8 mouse cellular contexts compared by ENCODE assay signal in the genomic region with DNA sequence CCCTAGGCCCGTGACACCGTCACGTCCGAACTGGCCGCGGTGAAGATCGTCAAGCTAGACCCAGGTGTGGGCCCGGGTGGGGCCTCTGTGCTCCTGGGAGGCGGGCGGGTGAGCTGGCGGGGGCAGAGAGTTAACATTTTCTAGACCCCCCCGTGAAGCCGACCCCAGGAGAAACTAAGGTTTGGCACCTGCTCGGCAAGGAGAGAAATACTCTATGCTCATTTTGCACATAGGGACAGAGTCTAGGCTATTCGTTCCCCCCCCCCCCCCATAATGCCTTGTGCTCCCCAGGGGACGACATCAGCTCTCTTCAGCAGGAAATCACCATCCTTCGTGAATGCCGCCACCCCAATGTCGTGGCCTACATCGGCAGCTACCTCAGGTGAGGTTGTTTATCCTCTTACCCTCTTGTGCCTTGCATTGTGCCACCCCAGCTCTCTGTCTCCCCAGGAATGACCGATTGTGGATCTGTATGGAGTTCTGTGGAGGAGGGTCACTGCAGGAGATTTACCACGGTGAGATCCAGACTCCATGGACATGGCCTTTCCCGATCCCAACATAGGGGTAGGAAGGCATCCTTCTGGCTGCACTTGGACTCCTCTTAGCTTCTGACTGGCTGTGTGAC. TPM values are rescaled to one million over a fixed set of nuclear protein-coding genes. Genes with fewer than 3 reads are reported as not detected.
DNase-seq lines count a peak whose midpoint lies in the region; ATAC-seq and TF ChIP-seq lines count a peak whose summit lies in the region.

No protein-coding gene starts in this region.

- no peaks in the 10 kb centered on the region for H3K27me3 ChIP-seq in kidney, adult 2 months (replicated peaks; ENCODE audit: control insufficient read depth, insufficient read depth, low read length)
- H3K27me3 ChIP-seq in hindbrain, embryonic 13.5 days = peaks cover 13% of the 10 kb centered on the region; the same call in 1 of the 2 replicates
- no peaks in the 10 kb centered on the region for H3K27me3 ChIP-seq in midbrain, embryonic 16.5 days (ENCODE audit: control insufficient read depth, insufficient read depth, low read depth, low read length)

- no peak for TF ChIP-seq POLR2A in kidney, adult 2 months (IDR thresholded peaks at IDR 0.05; ENCODE audit: low read depth, low read length)
- no peak for TF ChIP-seq POLR2A in bone marrow macrophage, adult 2 months (IDR thresholded peaks at IDR 0.05; ENCODE audit: borderline replicate concordance, low read depth, low read length)

- no peak for TF ChIP-seq CTCF in kidney, adult 2 months (conservative IDR thresholded peaks at IDR 0.05; ENCODE audit: insufficient read depth, insufficient read length, low read depth, low read length)
- TF ChIP-seq CTCF in bone marrow macrophage, adult 2 months (IDR thresholded peaks at IDR 0.05; ENCODE audit: low read depth, low read length) = no peak

- no peaks in the 10 kb centered on the region for H3K36me3 ChIP-seq in kidney, adult 2 months (ENCODE audit: control insufficient read depth, insufficient read depth, low read length)
- H3K36me3 ChIP-seq in hindbrain, embryonic 13.5 days = peaks cover 83% of the 10 kb centered on the region
- peaks cover 50% of the 10 kb centered on the region for H3K36me3 ChIP-seq in midbrain, embryonic 16.5 days (ENCODE audit: control insufficient read depth, insufficient read depth, low read length)

- H3K9me3 ChIP-seq in hindbrain, embryonic 13.5 days = no peaks in the 10 kb centered on the region
- no peaks in the 10 kb centered on the region for H3K9me3 ChIP-seq in midbrain, embryonic 16.5 days (replicated peaks; ENCODE audit: control insufficient read depth, low read length, poor library complexity, severe bottlenecking)

- WGBS in kidney, adult 2 months = 4% methylated on average over 23 of the region's 23 CpGs
- 9% methylated on average over 23 of the region's 23 CpGs for WGBS in hindbrain, embryonic 13.5 days
- 11% methylated on average over 23 of the region's 23 CpGs for WGBS in midbrain, embryonic 16.5 days

- H3K9ac ChIP-seq in hindbrain, embryonic 13.5 days = peak overlapping the region; percentile 79
- peak overlapping the region; percentile 74 for H3K9ac ChIP-seq in midbrain, embryonic 16.5 days (ENCODE audit: low read depth, low read length)

- peak overlapping the region; percentile 78 for H3K4me2 ChIP-seq in hindbrain, embryonic 13.5 days
- peak overlapping the region; percentile 77 for H3K4me2 ChIP-seq in midbrain, embryonic 16.5 days (ENCODE audit: low read length)

- H3K27ac ChIP-seq in kidney, adult 2 months (ENCODE audit: insufficient read depth, low read depth, low read length) = no peak overlapping the region
- no peak overlapping the region for H3K27ac ChIP-seq in bone marrow macrophage, adult 2 months (ENCODE audit: insufficient read depth, low read depth, low read length)
- peak overlapping the region; percentile 30; the same call in 1 of the 2 replicates for H3K27ac ChIP-seq in hindbrain, embryonic 13.5 days
- peak overlapping the region; percentile 29; the same call in 1 of the 2 replicates for H3K27ac ChIP-seq in midbrain, embryonic 16.5 days (ENCODE audit: low read length)

- no peak for DNase-seq in kidney, adult 2 months
- no peak for DNase-seq in kidney, postnatal 14 days
- DNase-seq in layer of hippocampus, postnatal 14 days (ENCODE audit: low spot score in 2 of 2) = no peak
- DNase-seq in kidney, adult 11 months = no peak
- no peak for DNase-seq in adrenal gland, adult 18-20 months (ENCODE audit: low spot score in 2 of 2)

- H3K4me3 ChIP-seq in kidney, adult 2 months (ENCODE audit: insufficient read depth, low read depth, low read length) = peak overlapping the region; percentile 89
- H3K4me3 ChIP-seq in bone marrow macrophage, adult 2 months (ENCODE audit: insufficient read depth, low read length) = peak overlapping the region; percentile 85
- peak overlapping the region; percentile 54 for H3K4me3 ChIP-seq in hindbrain, embryonic 13.5 days
- peak overlapping the region; percentile 51 for H3K4me3 ChIP-seq in midbrain, embryonic 16.5 days (ENCODE audit: low read depth, low read length)

- peak; percentile 21 for ATAC-seq in hindbrain, embryonic 13.5 days (ENCODE audit: low FRiP score)
- no peak; the same call in 1 of the 2 replicates for ATAC-seq in midbrain, embryonic 16.5 days

- H3K4me1 ChIP-seq in kidney, adult 2 months (ENCODE audit: control insufficient read depth, insufficient read depth, low read length) = peaks cover 18% of the 10 kb centered on the region
- peaks cover 14% of the 10 kb centered on the region for H3K4me1 ChIP-seq in bone marrow macrophage, adult 2 months (ENCODE audit: control insufficient read depth, insufficient read depth, low read length)
- H3K4me1 ChIP-seq in hindbrain, embryonic 13.5 days (replicated peaks) = peaks cover 30% of the 10 kb centered on the region
- H3K4me1 ChIP-seq in midbrain, embryonic 16.5 days (ENCODE audit: control insufficient read depth, insufficient read depth, low read length) = peaks cover 21% of the 10 kb centered on the region

RNA-seq across cellular contexts. Expression of gene Map4k2, which starts 0.6 kb away (rescaled TPM):
- polyA plus RNA-seq in kidney, adult 2 months (2012; rRNA removed) = 92.3 and 145 TPM in 2 replicates
- polyA plus RNA-seq in bone marrow macrophage, adult 2 months (2012; ENCODE audit: insufficient read depth, insufficient read length, missing spikeins) = 57.4 and 58.5 TPM in 2 replicates
- 17.5 and 17.6 TPM in 2 replicates for polyA plus RNA-seq in hindbrain, embryonic 13.5 days (2015; fragmentation: Nextera tagmentation; extraction: Ambion mirVana)
- polyA plus RNA-seq in midbrain, embryonic 16.5 days (2015; fragmentation: Nextera tagmentation; extraction: Ambion mirVana) = 19.0 and 20.1 TPM in 2 replicates
- total RNA-seq in layer of hippocampus, postnatal 14 days (2021) = 10 to 100 TPM; 82.6 to 85.8 TPM
- 10 to 100 TPM; 31.1 to 40.1 TPM for total RNA-seq in adrenal gland, adult 18-20 months (2021)

RNA-seq across cellular contexts. Expression of gene Men1, which starts 6.8 kb away (rescaled TPM):
- 49.5 and 63.2 TPM in 2 replicates for polyA plus RNA-seq in kidney, adult 2 months (2012; rRNA removed)
- 28.1 and 29.1 TPM in 2 replicates for polyA plus RNA-seq in bone marrow macrophage, adult 2 months (2012; ENCODE audit: insufficient read depth, insufficient read length, missing spikeins)
- polyA plus RNA-seq in hindbrain, embryonic 13.5 days (2015; fragmentation: Nextera tagmentation; extraction: Ambion mirVana) = 71.7 and 73.8 TPM in 2 replicates
- 71.4 and 74.8 TPM in 2 replicates for polyA plus RNA-seq in midbrain, embryonic 16.5 days (2015; fragmentation: Nextera tagmentation; extraction: Ambion mirVana)
- total RNA-seq in layer of hippocampus, postnatal 14 days (2021) = 10 to 100 TPM; 66.4 to 68.2 TPM
- total RNA-seq in adrenal gland, adult 18-20 months (2021) = 10 to 100 TPM; 48.2 to 54.2 TPM

RNA-seq across cellular contexts. Expression of gene Sf1, which starts 21.9 kb away (rescaled TPM):
- polyA plus RNA-seq in kidney, adult 2 months (2012; rRNA removed) = 71.3 and 76.3 TPM in 2 replicates
- polyA plus RNA-seq in bone marrow macrophage, adult 2 months (2012; ENCODE audit: insufficient read depth, insufficient read length, missing spikeins) = 159 and 170 TPM in 2 replicates
- 103 and 107 TPM in 2 replicates for polyA plus RNA-seq in hindbrain, embryonic 13.5 days (2015; fragmentation: Nextera tagmentation; extraction: Ambion mirVana)
- polyA plus RNA-seq in midbrain, embryonic 16.5 days (2015; fragmentation: Nextera tagmentation; extraction: Ambion mirVana) = 95.9 and 99.5 TPM in 2 replicates
- total RNA-seq in layer of hippocampus, postnatal 14 days (2021) = 100 to 1,000 TPM; 182 to 189 TPM
- total RNA-seq in adrenal gland, adult 18-20 months (2021) = 100 to 1,000 TPM; 233 to 277 TPM

RNA-seq across cellular contexts. Expression of gene Cdc42bpg, which starts 35.3 kb away (rescaled TPM):
- 26.6 and 31.1 TPM in 2 replicates for polyA plus RNA-seq in kidney, adult 2 months (2012; rRNA removed)
- 6.9 and 7.0 TPM in 2 replicates for polyA plus RNA-seq in bone marrow macrophage, adult 2 months (2012; ENCODE audit: insufficient read depth, insufficient read length, missing spikeins)
- polyA plus RNA-seq in hindbrain, embryonic 13.5 days (2015; fragmentation: Nextera tagmentation; extraction: Ambion mirVana) = 0.42 and 0.48 TPM in 2 replicates
- polyA plus RNA-seq in midbrain, embryonic 16.5 days (2015; fragmentation: Nextera tagmentation; extraction: Ambion mirVana) = 0.34 and 0.35 TPM in 2 replicates
- total RNA-seq in layer of hippocampus, postnatal 14 days (2021) = 1 to 10 TPM; 4.9 to 5.6 TPM
- total RNA-seq in adrenal gland, adult 18-20 months (2021) = 10 to 100 TPM; 15.1 to 19.3 TPM

RNA-seq across cellular contexts. Expression of gene Pygm, which starts 42.6 kb away (rescaled TPM):
- 15.0 and 47.1 TPM in 2 replicates for polyA plus RNA-seq in kidney, adult 2 months (2012; rRNA removed)
- polyA plus RNA-seq in bone marrow macrophage, adult 2 months (2012; ENCODE audit: insufficient read depth, insufficient read length, missing spikeins) = 0.97 and 2.1 TPM in 2 replicates
- polyA plus RNA-seq in hindbrain, embryonic 13.5 days (2015; fragmentation: Nextera tagmentation; extraction: Ambion mirVana) = 4.9 and 5.7 TPM in 2 replicates
- polyA plus RNA-seq in midbrain, embryonic 16.5 days (2015; fragmentation: Nextera tagmentation; extraction: Ambion mirVana) = 7.3 and 7.5 TPM in 2 replicates
- total RNA-seq in layer of hippocampus, postnatal 14 days (2021) = 10 to 100 TPM; 28.0 to 37.5 TPM
- 10 to 100 TPM; 55.0 to 65.0 TPM for total RNA-seq in adrenal gland, adult 18-20 months (2021)

Comparison
In these comparisons a context has a peak if more than half of its experiments do, and no peak if none do; other contexts are left out.
1. H3K27ac ChIP-seq: peak in hindbrain, embryonic 13.5 days (single experiment) and midbrain, embryonic 16.5 days (single experiment); none in kidney, adult 2 months (single experiment) and bone marrow macrophage, adult 2 months (single experiment).
2. Peak in every context shown above with its lines, with median percentiles within 50 percentile points of each other: H3K4me3 ChIP-seq.